ENCODE assay signal across 24 mouse cellular contexts in genomic region chr1:79458558-79458957, GRCm38 (mm10). TPM values are rescaled to one million over a fixed set of nuclear protein-coding genes. Genes with fewer than 3 reads are reported as not detected.
A peak's percentile ranks its signal among the peaks of the same experiment; 100 is the strongest.
DNase-seq lines count a peak whose midpoint lies in the region; ATAC-seq and TF ChIP-seq lines count a peak whose summit lies in the region.
"Had no signal": no experiment of that assay in that cellular context is flagged by ENCODE, and none has a peak within 500 bp of the region (broad histone marks: within the 10 kb centered on the region; RNA-seq: fewer than 3 reads in every experiment).

No protein-coding gene starts in this region.

- H3K27me3 ChIP-seq in forebrain, embryonic 14.5 days (replicated peaks; ENCODE audit: control insufficient read depth, insufficient read depth, low read length) = no peaks in the 10 kb centered on the region
- no peaks in the 10 kb centered on the region for H3K27me3 ChIP-seq in forebrain, embryonic 11.5 days (ENCODE audit: control insufficient read depth, insufficient read depth, low read length)
- H3K27me3 ChIP-seq in midbrain, embryonic 12.5 days = peaks cover 5% of the 10 kb centered on the region; the same call in 1 of the 2 replicates
- no peaks in the 10 kb centered on the region for H3K27me3 ChIP-seq in midbrain, postnatal 0 days (ENCODE audit: insufficient read depth, low read length)
- H3K27me3 ChIP-seq: CH12.LX; embryonic facial prominence, embryonic 12.5 days; heart, embryonic 12.5 days had no signal

- H3K9ac ChIP-seq in forebrain, embryonic 14.5 days (ENCODE audit: low read length) = no peak overlapping the region
- H3K9ac ChIP-seq in forebrain, embryonic 11.5 days (ENCODE audit: low read length) = no peak overlapping the region
- H3K9ac ChIP-seq in midbrain, embryonic 12.5 days (replicated peaks) = no peak overlapping the region
- no peak overlapping the region for H3K9ac ChIP-seq in midbrain, postnatal 0 days (replicated peaks; ENCODE audit: low read length, poor library complexity, severe bottlenecking)
- H3K9ac ChIP-seq: embryonic facial prominence, embryonic 12.5 days; forebrain, embryonic 12.5 days; forebrain, postnatal 0 days; heart, embryonic 12.5 days had no signal

- H3K36me3 ChIP-seq in forebrain, embryonic 14.5 days (ENCODE audit: control insufficient read depth, insufficient read depth, low read length) = no peaks in the 10 kb centered on the region
- H3K36me3 ChIP-seq in forebrain, embryonic 11.5 days (ENCODE audit: control insufficient read depth, insufficient read depth, low read length) = no peaks in the 10 kb centered on the region
- H3K36me3 ChIP-seq in midbrain, embryonic 12.5 days = no peaks in the 10 kb centered on the region
- H3K36me3 ChIP-seq in midbrain, postnatal 0 days (ENCODE audit: insufficient read depth, low read length) = no peaks in the 10 kb centered on the region
- H3K36me3 ChIP-seq: embryonic facial prominence, embryonic 12.5 days; forebrain, embryonic 12.5 days; heart, embryonic 12.5 days had no signal

- no peak for TF ChIP-seq POLR2A in olfactory bulb, adult 2 months (IDR thresholded peaks at IDR 0.05; ENCODE audit: insufficient read depth, low read depth, low read length)

- no peak overlapping the region for H3K4me2 ChIP-seq in forebrain, embryonic 14.5 days (ENCODE audit: low read length)
- no peak overlapping the region for H3K4me2 ChIP-seq in forebrain, embryonic 11.5 days (ENCODE audit: low read depth, low read length, severe bottlenecking)
- no peak overlapping the region for H3K4me2 ChIP-seq in midbrain, embryonic 12.5 days (replicated peaks)
- no peak overlapping the region for H3K4me2 ChIP-seq in midbrain, postnatal 0 days (ENCODE audit: low read depth, low read length, poor library complexity, severe bottlenecking)
- H3K4me2 ChIP-seq: embryonic facial prominence, embryonic 12.5 days; forebrain, embryonic 12.5 days; heart, embryonic 12.5 days had no signal

- H3K4me1 ChIP-seq in forebrain, embryonic 14.5 days (ENCODE audit: control insufficient read depth, insufficient read depth, low read length) = peaks cover 10% of the 10 kb centered on the region
- no peaks in the 10 kb centered on the region; the same call in 1 of the 2 replicates for H3K4me1 ChIP-seq in forebrain, embryonic 11.5 days (replicated peaks; ENCODE audit: control insufficient read depth, insufficient read depth, low read length)
- H3K4me1 ChIP-seq in midbrain, embryonic 12.5 days = peaks cover 12% of the 10 kb centered on the region
- H3K4me1 ChIP-seq in midbrain, postnatal 0 days (ENCODE audit: insufficient read depth, low read length) = no peaks in the 10 kb centered on the region
- H3K4me1 ChIP-seq in olfactory bulb, adult 2 months (ENCODE audit: control insufficient read depth, insufficient read depth, low read length) = peaks cover 2% of the 10 kb centered on the region
- H3K4me1 ChIP-seq: embryonic facial prominence, embryonic 12.5 days; heart, embryonic 12.5 days had no signal

- H3K27ac ChIP-seq in forebrain, embryonic 14.5 days (ENCODE audit: low read depth, low read length) = no peak overlapping the region
- H3K27ac ChIP-seq in forebrain, embryonic 11.5 days (ENCODE audit: low read depth, low read length) = no peak overlapping the region
- H3K27ac ChIP-seq in midbrain, embryonic 12.5 days (replicated peaks) = no peak overlapping the region
- H3K27ac ChIP-seq in midbrain, postnatal 0 days (ENCODE audit: low read depth, low read length) = no peak overlapping the region
- H3K27ac ChIP-seq in olfactory bulb, adult 2 months (ENCODE audit: insufficient read depth, low read depth, low read length) = peak overlapping the region; percentile 51; the same call in 1 of the 2 replicates
- H3K27ac ChIP-seq: embryonic facial prominence, embryonic 12.5 days; forebrain, embryonic 12.5 days; gastrocnemius, adult 2 months had no signal

- H3K4me3 ChIP-seq in forebrain, embryonic 14.5 days (ENCODE audit: low read depth, low read length) = no peak overlapping the region
- no peak overlapping the region for H3K4me3 ChIP-seq in forebrain, embryonic 11.5 days (ENCODE audit: low read depth, low read length)
- no peak overlapping the region for H3K4me3 ChIP-seq in midbrain, embryonic 12.5 days
- H3K4me3 ChIP-seq in midbrain, postnatal 0 days (ENCODE audit: low read depth, low read length) = no peak overlapping the region
- H3K4me3 ChIP-seq in olfactory bulb, adult 2 months (ENCODE audit: insufficient read depth, low read depth, low read length) = no peak overlapping the region
- H3K4me3 ChIP-seq: embryonic facial prominence, embryonic 12.5 days; forebrain, embryonic 12.5 days; gastrocnemius, adult 2 months; heart, embryonic 12.5 days had no signal

- no peaks in the 10 kb centered on the region for H3K9me3 ChIP-seq in forebrain, embryonic 14.5 days (replicated peaks; ENCODE audit: control insufficient read depth, low read length)
- H3K9me3 ChIP-seq in forebrain, embryonic 11.5 days (ENCODE audit: control insufficient read depth, low read length) = no peaks in the 10 kb centered on the region
- H3K9me3 ChIP-seq in midbrain, embryonic 12.5 days = no peaks in the 10 kb centered on the region
- no peaks in the 10 kb centered on the region for H3K9me3 ChIP-seq in midbrain, postnatal 0 days (ENCODE audit: low read length)
- H3K9me3 ChIP-seq: embryonic facial prominence, embryonic 12.5 days; forebrain, embryonic 12.5 days; heart, embryonic 12.5 days had no signal

- TF ChIP-seq CTCF in midbrain, postnatal 0 days (IDR thresholded peaks at IDR 0.05) = no peak
- no peak for TF ChIP-seq CTCF in olfactory bulb, adult 2 months (IDR thresholded peaks at IDR 0.05; ENCODE audit: insufficient read depth, low read depth, low read length)

- peak; percentile 25 for DNase-seq in forebrain, embryonic 14.5 days (ENCODE audit: low spot score)
- DNase-seq in forebrain, embryonic 11.5 days (ENCODE audit: low spot score) = no peak
- DNase-seq in midbrain, postnatal 0 days (ENCODE audit: low spot score) = no peak
- DNase-seq in Muller cell, postnatal 12 days (ENCODE audit: inconsistent ontology term) = peak; percentile 35
- no peak for DNase-seq in frontal cortex, postnatal 10 days (ENCODE audit: low spot score in 2 of 2)
- DNase-seq: adrenal gland, adult 8-10 months; adrenal gland, postnatal 36 days; cerebellum, adult 11-12 months; cerebellum, adult 9-10 months; cerebellum, postnatal 25 days; forebrain, postnatal 0 days; gastrocnemius, adult 2 months; gastrocnemius, postnatal 25 days had no signal

- 34% methylated on average over 5 of the region's 5 CpGs for WGBS in forebrain, embryonic 14.5 days
- 33% methylated on average over 5 of the region's 5 CpGs for WGBS in forebrain, embryonic 11.5 days
- whole genome bisulfite sequencing in midbrain, embryonic 12.5 days = 33% methylated on average over 5 of the region's 5 CpGs
- WGBS in midbrain, postnatal 0 days = 23% methylated on average over 5 of the region's 5 CpGs
- 34% methylated on average over 5 of the region's 5 CpGs for WGBS in olfactory bulb, adult 2 months

- no peak for ATAC-seq in forebrain, embryonic 14.5 days
- ATAC-seq in forebrain, embryonic 11.5 days (replicated peaks; ENCODE audit: low FRiP score) = no peak
- peak; percentile 49; the same call in 1 of the 2 replicates for ATAC-seq in midbrain, embryonic 12.5 days (ENCODE audit: low FRiP score, low read depth)
- ATAC-seq in midbrain, postnatal 0 days (ENCODE audit: low FRiP score) = no peak
- ATAC-seq: forebrain, postnatal 0 days; hindbrain, embryonic 16.5 days; inflammation-experienced regulatory T-cells, adult 6 months had no signal

RNA-seq across cellular contexts. Expression of gene Scg2, which starts 18.6 kb away (rescaled TPM):
- polyA plus RNA-seq in forebrain, embryonic 14.5 days (2014; fragmentation: Nextera tagmentation; extraction: Ambion mirVana) = 61.1 and 78.8 TPM in 2 replicates
- 3.3 and 4.5 TPM in 2 replicates for polyA plus RNA-seq in forebrain, embryonic 11.5 days (2014; fragmentation: Nextera tagmentation; extraction: Ambion mirVana)
- 10.4 and 11.0 TPM in 2 replicates for polyA plus RNA-seq in midbrain, embryonic 12.5 days (2016; fragmentation: Nextera tagmentation; extraction: Ambion mirVana)
- 173 and 198 TPM in 2 replicates for total RNA-seq in midbrain, postnatal 0 days (2014; rRNA removed)
- polyA plus RNA-seq in midbrain, postnatal 0 days (2015; fragmentation: Nextera tagmentation; extraction: Ambion mirVana) = 290 and 309 TPM in 2 replicates
- 264 TPM in 1 of 2 replicates, not detected in the other for polyA plus RNA-seq in olfactory bulb, adult 2 months (2012; ENCODE audit: insufficient read depth, insufficient read length, low replicate concordance, missing spikeins)
- total RNA-seq: CH12.LX; gastrocnemius, adult 2 months; gastrocnemius, postnatal 25 days; granulocyte monocyte progenitor cell, adult 5-6 weeks; heart, adult 8-10 months; heart, postnatal 25 days had no signal
- polyA plus RNA-seq: inflammation-experienced regulatory T-cells, adult 6 months had no signal

Comparison
In these comparisons a context has a peak if more than half of its experiments do, and no peak if none do; other contexts are left out.
1. DNase-seq: peak in forebrain, embryonic 14.5 days (single experiment) and Muller cell, postnatal 12 days (single experiment); none in forebrain, embryonic 11.5 days (single experiment), midbrain, postnatal 0 days (single experiment) and frontal cortex, postnatal 10 days (0 of 2).